Mouse (Mus musculus) spleen, postnatal 4 days (tissue): ENCODE results near the gene Parp3.

Experiments
- DNase-seq, 2 experiments: peaks; one replicate each; pipeline ENCODE4 v3.0.0; 2022; ENCODE audit warnings: low spot score in 2 of 2

Parp3 gene

DNA sequence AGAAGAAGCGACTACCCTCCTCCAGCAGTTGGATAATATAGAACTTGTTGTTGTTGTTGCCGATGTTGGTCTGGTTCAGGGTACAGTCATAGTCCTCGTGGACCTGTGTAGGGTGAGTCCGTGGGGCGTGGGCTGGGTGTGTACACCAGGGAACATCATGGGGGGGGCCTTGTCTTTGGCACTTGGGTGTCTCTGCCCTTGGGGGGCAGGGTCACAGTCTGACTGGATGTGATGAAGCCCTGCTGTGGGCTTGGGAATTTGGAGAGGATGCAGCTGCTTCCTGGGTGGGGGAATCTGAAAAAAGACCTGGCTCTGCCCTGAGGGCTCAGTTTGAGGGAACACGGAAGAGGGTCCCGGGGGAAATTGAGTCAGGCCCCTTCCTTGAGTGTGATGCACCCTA lies 1.7 kb downstream of the Parp3 start:
- DNase-seq = peak; percentile 12 to 63

- peak; percentile 66 to 87 for DNase-seq
Measured at GRCm38 (mm10) chr9:106474456-106474855, 2.3 kb downstream of the Parp3 start.

DNA sequence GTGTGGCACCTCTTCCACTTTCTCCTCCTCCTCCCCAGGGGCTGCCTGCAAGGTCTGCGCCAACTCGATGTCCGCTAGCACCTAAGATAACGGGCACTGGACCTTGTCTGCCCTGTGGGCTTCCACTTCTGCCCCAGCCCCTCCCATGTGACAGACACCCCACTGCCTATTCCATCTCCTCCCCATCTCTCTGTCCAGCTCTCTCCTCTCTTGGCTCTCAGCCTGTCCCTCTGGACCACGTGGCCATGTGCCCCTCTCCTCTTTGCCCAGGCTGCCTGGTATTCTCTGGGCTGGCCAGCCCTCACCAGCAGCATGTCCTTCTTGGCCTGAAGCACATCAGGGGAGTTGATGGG lies 3.0 kb downstream of the Parp3 start:
- peak; percentile 11 to 62 for DNase-seq

DNA sequence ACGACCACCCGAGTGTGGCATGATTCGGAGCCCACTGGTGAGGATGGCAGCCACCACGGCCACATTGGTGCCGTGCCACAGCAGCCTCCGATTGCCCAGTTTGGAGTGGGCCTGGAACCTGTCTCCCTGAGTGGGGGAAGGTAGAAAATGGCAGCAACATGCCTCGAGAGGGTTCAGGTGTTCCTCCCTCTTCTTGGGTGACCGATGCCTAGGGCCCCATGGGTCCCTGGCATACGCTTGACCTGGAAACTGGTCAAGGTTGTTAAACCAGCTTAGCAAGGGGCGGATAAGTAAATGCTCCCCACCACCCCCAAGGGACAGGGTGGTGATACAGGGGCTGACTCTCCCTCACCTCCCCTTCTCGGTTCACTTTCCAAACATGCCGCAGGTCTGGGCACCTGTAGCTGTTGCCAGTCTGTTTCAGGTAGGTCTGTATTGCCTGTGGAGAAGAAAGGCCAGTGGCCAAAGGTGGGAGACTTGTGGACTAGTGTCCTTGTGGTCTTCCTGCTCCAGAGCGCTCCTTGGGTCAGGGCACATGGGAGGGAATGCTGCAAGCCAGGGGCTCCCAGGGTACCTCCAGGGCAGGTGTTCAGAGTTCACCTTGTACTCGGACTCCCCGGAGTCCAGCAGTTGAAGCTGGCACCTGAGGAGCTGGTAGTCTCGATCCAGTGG lies 3.5 kb downstream of the Parp3 start:
- DNase-seq = peak in 1 of 2 experiments; percentile 60

GRCm38 (mm10) chr9:106472321-106472720 lies 4.4 kb downstream of the Parp3 start:
- DNase-seq = no peak

GRCm38 (mm10) chr9:106471892-106472291 lies 4.9 kb downstream of the Parp3 start:
- DNase-seq = no peak

DNA sequence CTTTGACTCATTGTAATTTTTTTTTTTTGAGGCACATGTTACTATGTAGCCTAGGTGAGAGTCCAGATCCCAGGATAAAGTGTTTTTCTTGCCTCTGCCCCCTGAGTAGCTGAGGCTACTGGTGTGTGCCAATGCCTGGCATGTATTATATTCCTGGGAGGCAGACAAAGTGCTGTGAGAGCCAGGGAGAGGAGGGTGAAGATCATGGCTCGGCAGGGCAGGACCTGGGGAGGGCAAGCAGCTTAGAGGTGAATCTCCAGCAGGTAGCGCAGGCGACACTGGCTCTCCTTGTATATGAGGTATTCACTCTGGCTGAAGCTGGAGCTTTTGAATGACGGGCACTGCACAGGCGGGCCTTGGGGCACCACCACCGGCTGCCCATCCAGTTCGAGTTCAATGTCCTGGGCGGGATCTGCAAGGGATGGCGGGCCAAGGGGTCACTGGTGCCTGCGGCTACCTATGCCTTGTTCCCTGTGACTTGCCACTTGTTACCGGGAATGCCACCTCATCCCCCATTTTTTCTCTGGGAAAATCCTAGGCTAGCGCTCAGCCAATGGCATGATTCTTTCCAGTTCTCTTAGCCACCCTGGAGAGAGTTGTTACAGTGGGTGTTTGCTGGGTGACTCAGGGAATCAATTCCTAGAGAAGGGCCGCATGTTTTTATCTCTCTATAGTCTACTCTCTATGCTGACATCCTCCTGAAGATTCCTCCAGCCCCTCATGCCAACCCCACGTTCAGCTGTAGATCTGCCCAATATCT lies 5.6 kb downstream of the Parp3 start:
- no peak for DNase-seq

DNA sequence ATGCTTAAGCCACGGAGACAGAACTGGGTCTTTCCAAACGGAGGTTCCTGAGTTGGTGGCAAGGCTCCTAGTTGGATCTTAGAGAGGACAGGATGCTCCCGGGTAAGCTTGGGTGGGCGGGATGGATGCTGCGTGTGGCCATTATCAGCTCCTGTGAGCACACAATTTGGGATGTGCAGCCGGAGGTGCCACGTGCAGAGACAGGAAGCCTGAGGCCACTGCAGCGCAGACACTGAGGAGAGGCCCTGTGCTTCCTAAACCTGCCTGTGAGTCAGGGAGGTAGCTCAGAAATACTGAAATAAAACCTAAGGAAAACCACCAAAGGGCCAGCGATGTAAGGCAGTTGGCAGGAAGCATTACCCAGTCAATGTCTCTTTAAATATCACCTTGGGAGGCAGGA lies 7.0 kb downstream of the Parp3 start:
- DNase-seq = no peak

GRCm38 (mm10) chr9:106469317-106469716 lies 7.4 kb downstream of the Parp3 start:
- no peak for DNase-seq

- no peak for DNase-seq
Measured at GRCm38 (mm10) chr9:106467746-106468145, 9.0 kb downstream of the Parp3 start.

- DNase-seq = no peak
Measured at GRCm38 (mm10) chr9:106466721-106467120, 10.0 kb downstream of the Parp3 start.

- no peak for DNase-seq
Measured at GRCm38 (mm10) chr9:106465571-106466200, 11.1 kb downstream of the Parp3 start, which contains the start of gene Gpr62. Gene Gpr62 (minus strand): TSS chr9:106465938.

DNA sequence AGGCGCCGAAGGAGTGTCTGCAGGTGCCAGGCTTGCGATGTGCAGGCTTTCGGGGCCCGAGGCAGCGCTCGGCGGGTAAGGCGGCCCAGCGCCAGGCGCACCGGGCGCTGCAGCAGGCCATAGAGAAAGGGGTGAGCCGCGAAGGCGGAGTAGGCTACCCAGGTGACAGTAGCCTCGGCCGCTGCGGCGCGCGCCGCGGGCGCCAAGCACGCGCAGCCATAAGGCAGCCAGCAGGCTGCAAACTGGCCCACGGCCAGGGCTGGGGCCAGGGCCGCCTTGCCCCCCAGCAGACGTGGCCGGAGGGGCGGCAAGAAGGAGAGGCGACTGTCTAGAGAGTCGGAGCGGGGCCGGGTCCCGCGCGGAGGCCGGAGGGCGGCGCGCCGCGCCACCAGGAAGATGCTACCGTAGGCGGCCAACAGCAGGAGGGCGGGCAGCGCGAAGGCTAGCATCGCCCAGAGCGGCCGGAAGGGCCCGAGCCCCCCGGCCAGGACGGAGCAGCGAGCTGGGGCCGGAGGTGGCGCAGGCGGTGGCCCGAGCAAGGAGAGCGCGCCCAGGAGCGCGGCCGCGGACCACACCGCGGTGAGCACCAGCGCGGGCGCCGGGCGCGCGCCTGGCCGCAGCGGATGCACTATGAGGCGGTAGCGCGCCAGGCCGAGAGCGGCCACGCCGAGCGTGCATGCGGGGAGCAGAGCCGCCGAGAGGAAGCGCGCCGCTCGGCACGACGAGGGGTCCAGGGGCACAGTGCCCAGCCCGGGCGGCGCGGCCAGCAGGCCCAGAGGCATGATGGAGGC lies 11.8 kb downstream of the Parp3 start:
- no peak for DNase-seq

GRCm38 (mm10) chr9:106463122-106464063 lies 13.4 kb downstream of the Parp3 start:
- no peak for DNase-seq

GRCm38 (mm10) chr9:106462430-106462800 lies 14.3 kb downstream of the Parp3 start:
- no peak for DNase-seq

GRCm38 (mm10) chr9:106461641-106462429 lies 14.9 kb downstream of the Parp3 start:
- DNase-seq = no peak

DNA sequence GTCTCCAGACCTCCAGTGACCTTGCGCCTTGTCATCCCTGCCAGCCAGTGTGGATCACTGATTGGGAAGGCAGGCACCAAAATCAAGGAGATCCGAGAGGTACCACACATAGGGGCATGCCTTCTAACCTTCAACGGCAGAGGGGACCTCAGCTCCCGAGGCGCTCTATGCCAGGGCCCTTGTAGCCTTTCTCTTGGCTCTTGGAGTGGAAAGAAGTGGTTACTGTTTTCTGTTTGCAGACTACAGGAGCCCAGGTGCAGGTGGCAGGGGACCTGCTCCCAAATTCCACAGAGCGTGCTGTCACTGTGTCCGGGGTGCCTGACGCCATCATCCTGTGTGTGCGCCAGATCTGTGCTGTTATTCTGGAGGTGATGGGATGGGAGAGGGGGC lies 15.7 kb downstream of the Parp3 start:
- no peak for DNase-seq

- no peak for DNase-seq
Measured at GRCm38 (mm10) chr9:106460401-106461025, 16.2 kb downstream of the Parp3 start.

GRCm38 (mm10) chr9:106459946-106460345 lies 16.8 kb downstream of the Parp3 start:
- DNase-seq = no peak

DNA sequence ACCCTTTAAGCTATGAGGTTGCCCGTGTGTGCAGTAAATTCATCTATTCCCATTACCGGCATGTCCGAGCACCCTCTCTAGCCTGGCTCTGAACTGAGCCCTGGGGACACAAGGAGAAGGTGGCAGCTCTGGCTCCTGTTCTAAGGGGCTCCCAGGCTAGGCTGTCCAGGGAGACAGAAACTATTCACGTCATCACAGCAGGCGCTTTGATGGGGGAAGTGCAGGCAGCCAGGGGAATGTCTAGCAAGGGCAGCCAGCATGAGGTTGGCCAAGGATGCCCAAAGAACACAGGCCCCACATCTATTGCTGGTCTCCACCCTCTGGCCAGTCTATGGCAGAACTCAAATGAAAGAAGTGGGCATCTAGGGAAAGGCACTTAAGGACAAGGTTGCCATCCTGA lies 18.8 kb downstream of the Parp3 start:
- no peak for DNase-seq
